Mouse (Mus musculus) MEL (cell line): ENCODE measurements around the gene Map1lc3a. TPM values are rescaled to one million over a fixed set of nuclear protein-coding genes. Genes with fewer than 3 reads are reported as not detected.

ENCODE experiments used
- DNase-seq: peaks from one replicate; pipeline ENCODE4 v3.0.0; 2011; ENCODE audit warnings: low read depth, low spot score
- H3K27ac ChIP-seq: 2 replicates; pipeline ENCODE4 v1.5.1; 2012; ENCODE audit warnings: low read depth, mild to moderate bottlenecking, control low read depth, low read length, moderate library complexity; ENCODE audit not compliant: control insufficient read depth
- H3K27me3 ChIP-seq, 2 experiments: fragments of 150-350 bp in 1 of 2; sonication (generic) in 1 of 2; 2 replicates each; pipeline ENCODE4 v1.6.1; 2012; ENCODE audit warnings: low read length in 2 of 2, mild to moderate bottlenecking in 2 of 2, improper control_type of control experiment in 1 of 2, moderate library complexity in 1 of 2; ENCODE audit not compliant: insufficient read depth in 2 of 2, control insufficient read depth in 1 of 2
- H3K36me3 ChIP-seq, 2 experiments: 2 replicates each; pipeline ENCODE4 v1.6.1; 2012 to 2014; ENCODE audit warnings: low read length in 2 of 2, improper control_type of control experiment in 1 of 2, inconsistent platforms in 1 of 2, mild to moderate bottlenecking in 1 of 2; ENCODE audit not compliant: insufficient read depth in 2 of 2, control insufficient read depth in 1 of 2
- H3K4me1 ChIP-seq, 2 experiments: fragments of 150-350 bp in 1 of 2; sonication (generic) in 1 of 2; 2 replicates each; pipeline ENCODE4 v1.6.1; 2012; ENCODE audit warnings: low read length in 2 of 2, improper control_type of control experiment in 1 of 2, mild to moderate bottlenecking in 1 of 2; ENCODE audit not compliant: insufficient read depth in 2 of 2, control insufficient read depth in 1 of 2
- H3K4me3 ChIP-seq, 2 experiments: fragments of 150-350 bp in 1 of 2; sonication (generic) in 1 of 2; 2 replicates each; pipeline ENCODE4 v1.5.1; 2012; ENCODE audit warnings: low read depth in 2 of 2, low read length in 2 of 2, mild to moderate bottlenecking in 2 of 2, moderate library complexity in 2 of 2, control low read depth in 1 of 2, improper control_type of control experiment in 1 of 2; ENCODE audit not compliant: control insufficient read depth in 1 of 2, insufficient read depth in 1 of 2
- H3K79me2 ChIP-seq: 2 replicates; pipeline ENCODE4 v1.6.1; 2012; ENCODE audit warnings: mild to moderate bottlenecking, low read length, moderate library complexity; ENCODE audit not compliant: control insufficient read depth, poor library complexity, insufficient read depth
- H3K9ac ChIP-seq: 2 replicates; pipeline ENCODE4 v1.6.1; 2012; ENCODE audit warnings: low read depth, mild to moderate bottlenecking, control low read depth, low read length, moderate library complexity; ENCODE audit not compliant: control insufficient read depth, poor library complexity, severe bottlenecking
- H3K9me3 ChIP-seq: fragments of 150-350 bp; sonication (generic); replicated peaks from 2 replicates; pipeline ENCODE4 v1.6.1; 2012; ENCODE audit warnings: mild to moderate bottlenecking, low read length, improper control_type of control experiment, moderate library complexity; ENCODE audit not compliant: insufficient read depth
- BHLHE40 ChIP-seq: IDR thresholded peaks from 2 replicates; pipeline ENCODE4 v1.6.1; 2012; ENCODE audit warnings: low read depth, mild to moderate bottlenecking, inconsistent platforms, low read length, improper control_type of control experiment, borderline replicate concordance
- CHD1 ChIP-seq: IDR thresholded peaks from 2 replicates; pipeline ENCODE4 v1.6.1; 2012; ENCODE audit warnings: low read depth, mild to moderate bottlenecking, inconsistent platforms, low read length, improper control_type of control experiment
- CHD2 ChIP-seq: IDR thresholded peaks from 2 replicates; pipeline ENCODE4 v1.6.1; 2011; ENCODE audit warnings: low read length, improper control_type of control experiment
- CTCF ChIP-seq, 3 experiments: IDR thresholded peaks in 2 of 3; conservative IDR thresholded peaks in 1 of 3; 2 replicates each; pipeline ENCODE4 v1.5.1; 2011 to 2012; ENCODE audit warnings: low read length in 3 of 3, low read depth in 2 of 3, mild to moderate bottlenecking in 2 of 3, improper control_type of control experiment in 1 of 3, inconsistent platforms in 1 of 3, mixed read lengths in 1 of 3, moderate library complexity in 1 of 3; ENCODE audit not compliant: control insufficient read depth in 1 of 3, insufficient read depth in 1 of 3, poor library complexity in 1 of 3, severe bottlenecking in 1 of 3
- E2F4 ChIP-seq: IDR thresholded peaks from 2 replicates; pipeline ENCODE4 v1.6.1; 2011; ENCODE audit warnings: low read depth, low read length, improper control_type of control experiment, borderline replicate concordance
- EP300 ChIP-seq, 2 experiments: IDR thresholded peaks; 2 replicates each; pipeline ENCODE4 v1.6.1; 2011; ENCODE audit warnings: improper control_type of control experiment in 2 of 2, low read length in 2 of 2, low read depth in 1 of 2, mild to moderate bottlenecking in 1 of 2
- ETS1 ChIP-seq: IDR thresholded peaks from 2 replicates; pipeline ENCODE4 v1.6.1; 2012; ENCODE audit warnings: low read depth, mild to moderate bottlenecking, inconsistent platforms, low read length, improper control_type of control experiment, moderate library complexity
- GATA1 ChIP-seq: IDR thresholded peaks from 2 replicates; pipeline ENCODE4 v1.6.1; 2011; ENCODE audit warnings: low read depth, low read length, improper control_type of control experiment
- KAT2A ChIP-seq: conservative IDR thresholded peaks from 2 replicates; pipeline ENCODE4 v1.6.1; 2012; ENCODE audit warnings: low read depth, low read length, improper control_type of control experiment, inconsistent platforms
- MAX ChIP-seq: IDR thresholded peaks from 2 replicates; pipeline ENCODE4 v1.6.1; 2011; ENCODE audit warnings: low read length, improper control_type of control experiment
- MAZ ChIP-seq: IDR thresholded peaks from 2 replicates; pipeline ENCODE4 v1.6.1; 2012; ENCODE audit warnings: low read depth, mild to moderate bottlenecking, inconsistent platforms, low read length, improper control_type of control experiment
- MXI1 ChIP-seq: IDR thresholded peaks from 2 replicates; pipeline ENCODE4 v1.6.1; 2011; ENCODE audit warnings: mild to moderate bottlenecking, low read depth, low read length, improper control_type of control experiment
- MYB ChIP-seq: IDR thresholded peaks from 2 replicates; pipeline ENCODE4 v1.6.1; 2011; ENCODE audit warnings: mild to moderate bottlenecking, low read depth, low read length, improper control_type of control experiment
- MYC ChIP-seq: IDR thresholded peaks from 2 replicates; pipeline ENCODE4 v1.6.1; 2011; ENCODE audit warnings: low read depth, mild to moderate bottlenecking, low read length, improper control_type of control experiment, moderate library complexity
- NELFE ChIP-seq: IDR thresholded peaks from 2 replicates; pipeline ENCODE4 v1.6.1; 2011; ENCODE audit warnings: low read depth, low read length, improper control_type of control experiment
- NRF1 ChIP-seq: IDR thresholded peaks from 2 replicates; pipeline ENCODE4 v1.6.1; 2014; ENCODE audit warnings: low read depth, mild to moderate bottlenecking, inconsistent platforms, low read length, improper control_type of control experiment, moderate library complexity; ENCODE audit not compliant: poor library complexity, insufficient read depth, severe bottlenecking
- POLR2AphosphoS5 ChIP-seq: IDR thresholded peaks from 2 replicates; pipeline ENCODE4 v1.6.1; 2012; ENCODE audit warnings: low read depth, borderline replicate concordance, mild to moderate bottlenecking, inconsistent platforms, low read length, moderate library complexity, mixed read lengths
- RCOR1 ChIP-seq: IDR thresholded peaks from 2 replicates; pipeline ENCODE4 v1.6.1; 2012; ENCODE audit warnings: low read depth, mild to moderate bottlenecking, inconsistent platforms, low read length, improper control_type of control experiment
- SIN3A ChIP-seq: IDR thresholded peaks from 2 replicates; pipeline ENCODE4 v1.6.1; 2012; ENCODE audit warnings: low read length, improper control_type of control experiment, inconsistent platforms
- TAL1 ChIP-seq: IDR thresholded peaks from 2 replicates; pipeline ENCODE4 v1.6.1; 2012; ENCODE audit warnings: mild to moderate bottlenecking, inconsistent platforms, low read length, moderate library complexity, mixed read lengths
- TBP ChIP-seq: IDR thresholded peaks from 2 replicates; pipeline ENCODE4 v1.8.0; 2011; ENCODE audit warnings: low read depth, low read length, improper control_type of control experiment
- ZMIZ1 ChIP-seq: IDR thresholded peaks from 2 replicates; pipeline ENCODE4 v1.6.1; 2012; ENCODE audit warnings: low read depth, mild to moderate bottlenecking, inconsistent platforms, low read length, improper control_type of control experiment, moderate library complexity
- polyA plus RNA-seq, 2 experiments: library from polyadenylated mRNA; stranded (reverse) in 1 of 2; unstranded in 1 of 2; fragments of >175 nt in 1 of 2; fragments of >200 nt in 1 of 2; gene quantifications; 2 replicates each; pipeline versions ENCODE4 v1.2.1 to v1.2.4; 2012; ENCODE audit warnings: low replicate concordance in 2 of 2, low read depth in 1 of 2; ENCODE audit not compliant: insufficient read length in 2 of 2, insufficient read depth in 1 of 2, missing spikeins in 1 of 2
- total RNA-seq: library from RNA; depleted of rRNA; stranded (reverse); fragments of 300-350 nt; gene quantifications from 2 replicates; pipeline ENCODE4 v1.2.3, GENCODE M21; 2012

Gene Map1lc3a
- total and polyA plus RNA-seq, 3 experiments = 11.4 to 12.4 TPM; not detected in 1

DNA sequence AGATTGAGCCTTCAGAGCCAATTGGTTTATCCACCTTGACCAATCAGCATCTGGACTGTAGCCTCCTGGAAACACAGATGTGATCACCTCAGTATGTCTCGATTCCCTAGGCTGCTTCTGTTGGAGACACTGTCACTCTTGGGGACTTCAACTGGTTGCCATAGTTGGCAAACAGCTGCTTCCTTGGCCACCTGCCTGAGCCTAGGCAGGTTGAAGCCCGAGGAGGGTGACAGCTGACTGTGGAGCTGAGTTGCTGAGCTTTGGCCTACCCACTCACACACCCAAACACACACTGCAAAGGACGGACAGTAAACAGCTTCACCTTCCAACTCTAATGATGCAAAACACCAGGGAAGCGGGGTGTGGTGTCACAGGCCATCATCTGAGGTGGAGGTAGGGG lies 7.7 kb downstream of the Map1lc3a start:
- DNase-seq = no peak
- Histone ChIP-seq H3K4me3 (no peak overlapping the region), H3K79me2 (no peaks in the 10 kb centered on the region), H3K27me3 (no peaks in the 10 kb centered on the region), H3K9ac (no peak overlapping the region), H3K36me3 (peaks cover 0 to 1% of the 10 kb centered on the region in 2 experiments; a peak in 2 of 4 replicates), H3K27ac (no peak overlapping the region), H3K4me1 (no peaks in the 10 kb centered on the region), H3K9me3 (no peaks in the 10 kb centered on the region)
- TF ChIP-seq TBP (no peak), NRF1 (no peak), TAL1 (no peak), E2F4 (no peak), MAX (no peak), ETS1 (no peak), CHD2 (no peak)

DNA sequence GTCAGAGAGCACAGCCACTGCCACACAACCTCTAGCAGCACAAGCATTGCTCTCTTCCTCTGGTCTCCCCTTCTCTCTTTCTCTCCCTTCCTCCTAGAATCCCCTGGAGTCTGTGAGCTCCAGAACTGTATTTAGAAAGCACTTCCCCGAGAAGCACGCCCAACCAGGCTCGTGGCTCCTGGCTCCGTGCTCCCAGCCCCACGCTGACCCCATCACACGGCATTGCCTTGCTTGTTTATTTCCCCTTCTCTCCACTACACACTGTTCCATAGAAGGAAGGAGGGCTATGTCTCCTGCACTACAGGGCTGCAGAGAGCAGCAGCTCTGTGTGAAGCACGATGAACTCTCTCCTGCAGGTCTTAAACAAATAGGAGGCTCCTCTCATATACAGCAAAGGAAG lies 8.6 kb downstream of the Map1lc3a start:
- Histone ChIP-seq H3K9ac (no peak overlapping the region), H3K27ac (no peak overlapping the region), H3K4me3 (no peak overlapping the region), H3K27me3 (no peaks in the 10 kb centered on the region), H3K4me1 (no peaks in the 10 kb centered on the region), H3K79me2 (no peaks in the 10 kb centered on the region), H3K9me3 (no peaks in the 10 kb centered on the region), H3K36me3 (peaks cover 0 to 1% of the 10 kb centered on the region in 2 experiments; a peak in 2 of 4 replicates)
- TF ChIP-seq ZMIZ1 = no peak
- TF ChIP-seq SIN3A = no peak
- no peak for TF ChIP-seq NRF1
- no peak for TF ChIP-seq KAT2A
- TF ChIP-seq GATA1 = no peak
- no peak for TF ChIP-seq E2F4
- DNase-seq = no peak

DNA sequence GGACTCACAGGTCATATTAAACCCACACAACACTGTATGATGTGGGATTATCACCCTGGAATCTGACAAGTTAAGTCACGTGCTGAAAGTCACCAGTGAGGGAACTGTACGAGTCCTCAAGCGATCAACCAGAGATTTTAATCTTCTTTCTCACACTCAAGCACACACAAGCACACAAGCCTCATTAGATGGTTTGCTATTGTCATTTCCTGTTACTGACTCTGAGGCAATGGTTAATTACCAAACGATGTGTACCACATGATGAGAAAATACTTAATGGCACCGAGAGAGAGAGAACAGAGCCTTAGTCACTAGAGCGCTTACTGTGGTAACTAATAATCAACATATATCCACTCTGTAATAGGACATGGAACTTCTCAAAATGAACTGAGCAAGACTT lies 9.6 kb downstream of the Map1lc3a start:
- Histone ChIP-seq H3K27ac (no peak overlapping the region), H3K36me3 (peaks cover 0 to 1% of the 10 kb centered on the region in 2 experiments; a peak in 2 of 4 replicates), H3K9ac (no peak overlapping the region), H3K4me1 (no peaks in the 10 kb centered on the region), H3K79me2 (no peaks in the 10 kb centered on the region), H3K9me3 (no peaks in the 10 kb centered on the region), H3K27me3 (no peaks in the 10 kb centered on the region), H3K4me3 (no peak overlapping the region)
- TF ChIP-seq RCOR1 = no peak
- TF ChIP-seq MYB = no peak
- no peak for TF ChIP-seq MYC
- TF ChIP-seq MXI1 = no peak
- no peak for TF ChIP-seq EP300 (IDR thresholded peaks at IDR 0.05; ENCODE audit: low read depth in 1 of 2, low read length in 2 of 2)
- TF ChIP-seq NRF1 = no peak
- no peak for TF ChIP-seq MAZ
- TF ChIP-seq POLR2AphosphoS5 = no peak
- no peak for TF ChIP-seq CTCF (IDR thresholded peaks at IDR 0.05 in 2 of 3, conservative IDR thresholded peaks at IDR 0.05 in 1 of 3; ENCODE audit: control insufficient read depth in 1 of 3, insufficient read depth in 1 of 3, low read depth in 2 of 3, low read length in 3 of 3, poor library complexity in 1 of 3, severe bottlenecking in 1 of 3)
- TF ChIP-seq BHLHE40 = no peak
- TF ChIP-seq CHD1 = no peak
- no peak for TF ChIP-seq NELFE
- TF ChIP-seq ETS1 = no peak
- TF ChIP-seq KAT2A = no peak
- DNase-seq = no peak
